ENCODE assay signal across 8 mouse cellular contexts in the genomic region with DNA sequence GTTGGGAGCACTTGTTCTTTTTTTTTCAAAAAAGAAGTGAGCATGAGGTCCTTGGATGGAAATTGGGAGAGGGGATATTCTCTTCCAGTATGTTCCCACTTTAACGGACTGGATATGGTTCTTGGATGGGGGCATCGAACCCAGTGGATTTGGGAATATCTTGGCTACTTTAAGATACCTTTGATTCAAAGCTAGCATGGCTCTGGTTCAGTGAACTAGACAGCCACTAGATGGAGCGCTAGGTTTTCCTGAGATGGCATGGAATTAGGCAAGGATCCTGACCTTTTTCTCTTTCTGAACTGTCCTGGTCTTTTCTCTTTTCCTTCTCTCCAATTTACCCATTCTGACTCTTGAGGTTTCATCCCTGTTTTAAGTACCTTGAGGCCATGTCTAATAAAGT. TPM values are rescaled to one million over a fixed set of nuclear protein-coding genes. Genes with fewer than 3 reads are reported as not detected.
DNase-seq lines count a peak whose midpoint lies in the region; ATAC-seq and TF ChIP-seq lines count a peak whose summit lies in the region.

No protein-coding gene starts in this region.

- no peak overlapping the region for H3K9ac ChIP-seq in forebrain, embryonic 11.5 days (ENCODE audit: low read length)
- H3K9ac ChIP-seq in kidney, embryonic 16.5 days (replicated peaks; ENCODE audit: low read length): no peak overlapping the region
- H3K9ac ChIP-seq in lung, postnatal 0 days (replicated peaks; ENCODE audit: low read depth): no peak overlapping the region

- H3K36me3 ChIP-seq in forebrain, embryonic 11.5 days (ENCODE audit: control insufficient read depth, insufficient read depth, low read length): no peaks in the 10 kb centered on the region
- H3K36me3 ChIP-seq in kidney, embryonic 16.5 days (ENCODE audit: insufficient read depth, low read length): no peaks in the 10 kb centered on the region
- H3K36me3 ChIP-seq in lung, postnatal 0 days (ENCODE audit: insufficient read depth, low read length): no peaks in the 10 kb centered on the region
- no peaks in the 10 kb centered on the region for H3K36me3 ChIP-seq in splenic B cell, adult 2 months (ENCODE audit: control insufficient read depth, insufficient read depth, low read length, poor library complexity, severe bottlenecking)

- H3K9me3 ChIP-seq in forebrain, embryonic 11.5 days (ENCODE audit: control insufficient read depth, low read length): no peaks in the 10 kb centered on the region
- H3K9me3 ChIP-seq in kidney, embryonic 16.5 days (ENCODE audit: low read length): no peaks in the 10 kb centered on the region
- H3K9me3 ChIP-seq in lung, postnatal 0 days (ENCODE audit: low read length): no peaks in the 10 kb centered on the region

- peak; percentile 39 to 85 for DNase-seq in adrenal gland, adult (ENCODE audit: inconsistent age in 2 of 2, low spot score in 1 of 2)
- no peak for DNase-seq in adrenal gland, postnatal 4 days (ENCODE audit: low spot score in 2 of 2)
- DNase-seq in urinary bladder, postnatal 14 days (ENCODE audit: low spot score): peak; percentile 48
- no peak for DNase-seq in urinary bladder, adult 18-20 months (ENCODE audit: low spot score in 2 of 2)
- DNase-seq in forebrain, embryonic 11.5 days (ENCODE audit: low spot score): peak; percentile 52
- peak; percentile 61 for DNase-seq in lung, postnatal 0 days (ENCODE audit: low spot score)
- DNase-seq in splenic B cell, adult 2 months (ENCODE audit: low read depth, low spot score): peak; percentile 23

- no peak overlapping the region for H3K4me3 ChIP-seq in forebrain, embryonic 11.5 days (ENCODE audit: low read depth, low read length)
- H3K4me3 ChIP-seq in kidney, embryonic 16.5 days (ENCODE audit: low read length): no peak overlapping the region
- H3K4me3 ChIP-seq in lung, postnatal 0 days (ENCODE audit: low read depth, low read length): no peak overlapping the region

- H3K4me1 ChIP-seq in forebrain, embryonic 11.5 days (replicated peaks; ENCODE audit: control insufficient read depth, insufficient read depth, low read length): no peaks in the 10 kb centered on the region
- no peaks in the 10 kb centered on the region for H3K4me1 ChIP-seq in kidney, embryonic 16.5 days (ENCODE audit: insufficient read depth, low read length)
- H3K4me1 ChIP-seq in lung, postnatal 0 days (ENCODE audit: insufficient read depth, low read depth, low read length): no peaks in the 10 kb centered on the region

- no peak overlapping the region for H3K27ac ChIP-seq in forebrain, embryonic 11.5 days (ENCODE audit: low read depth, low read length)
- H3K27ac ChIP-seq in kidney, embryonic 16.5 days (ENCODE audit: low read length): no peak overlapping the region
- H3K27ac ChIP-seq in lung, postnatal 0 days (ENCODE audit: low read length): no peak overlapping the region

- no peak overlapping the region for H3K4me2 ChIP-seq in forebrain, embryonic 11.5 days (ENCODE audit: low read depth, low read length, severe bottlenecking)
- no peak overlapping the region for H3K4me2 ChIP-seq in kidney, embryonic 16.5 days (replicated peaks; ENCODE audit: low read depth, low read length)
- H3K4me2 ChIP-seq in lung, postnatal 0 days (replicated peaks; ENCODE audit: low read depth, low read length): no peak overlapping the region

- peak; percentile 85 for TF ChIP-seq CTCF in lung, postnatal 0 days (IDR thresholded peaks at IDR 0.05)

- H3K27me3 ChIP-seq in forebrain, embryonic 11.5 days (ENCODE audit: control insufficient read depth, insufficient read depth, low read length): no peaks in the 10 kb centered on the region
- no peaks in the 10 kb centered on the region for H3K27me3 ChIP-seq in kidney, embryonic 16.5 days (ENCODE audit: insufficient read depth, low read length)
- H3K27me3 ChIP-seq in lung, postnatal 0 days (replicated peaks; ENCODE audit: insufficient read depth, low read length): no peaks in the 10 kb centered on the region
- H3K27me3 ChIP-seq in splenic B cell, adult 2 months (ENCODE audit: control insufficient read depth, insufficient read depth, low read length, poor library complexity, severe bottlenecking): no peaks in the 10 kb centered on the region

- WGBS in forebrain, embryonic 11.5 days: 36% methylated on average over 3 of the region's 3 CpGs
- WGBS in kidney, embryonic 16.5 days: 31% methylated on average over 3 of the region's 3 CpGs
- WGBS in lung, postnatal 0 days: 23% methylated on average over 3 of the region's 3 CpGs

- peak; percentile 61; the same call in 1 of the 2 replicates for ATAC-seq in forebrain, embryonic 11.5 days (replicated peaks; ENCODE audit: low FRiP score)
- ATAC-seq in kidney, embryonic 16.5 days (ENCODE audit: low FRiP score, low TSS enrichment): 0 out of 2 replicates have a peak, but pooled peaks have one; percentile 19
- ATAC-seq in lung, postnatal 0 days: no peak

- TF ChIP-seq EP300 in lung, postnatal 0 days (IDR thresholded peaks at IDR 0.05): no peak

RNA-seq across cellular contexts. Expression of gene Cfap36, which starts 20.6 kb away (rescaled TPM):
- total RNA-seq in adrenal gland, postnatal 4 days (2021): 10 to 100 TPM; 57.3 to 61.1 TPM
- polyA plus RNA-seq in forebrain, embryonic 11.5 days (2014; fragmentation: Nextera tagmentation; extraction: Ambion mirVana): 67.3 and 71.8 TPM in 2 replicates
- 58.3 and 61.5 TPM in 2 replicates for polyA plus RNA-seq in kidney, embryonic 16.5 days (2015; fragmentation: Nextera tagmentation; extraction: Ambion mirVana)
- 49.3 and 54.4 TPM in 2 replicates for polyA plus RNA-seq in lung, postnatal 0 days (2015; fragmentation: Nextera tagmentation; extraction: Ambion mirVana)

Comparison
In these comparisons a context has a peak if more than half of its experiments do, and no peak if none do; other contexts are left out.
1. DNase-seq: peak in adrenal gland, adult (2 of 2), urinary bladder, postnatal 14 days (single experiment), forebrain, embryonic 11.5 days (single experiment), lung, postnatal 0 days (single experiment) and splenic B cell, adult 2 months (single experiment); none in adrenal gland, postnatal 4 days (0 of 2) and urinary bladder, adult 18-20 months (0 of 2).